Mouse (Mus musculus): ENCODE measurements around the gene Gdap1l1.
"Not testable (repeated sequence)": the region's sequence is repeated elsewhere in the genome, so short reads cannot be mapped to it uniquely, and the experiment has no call there.

Gdap1l1 gene

DNA sequence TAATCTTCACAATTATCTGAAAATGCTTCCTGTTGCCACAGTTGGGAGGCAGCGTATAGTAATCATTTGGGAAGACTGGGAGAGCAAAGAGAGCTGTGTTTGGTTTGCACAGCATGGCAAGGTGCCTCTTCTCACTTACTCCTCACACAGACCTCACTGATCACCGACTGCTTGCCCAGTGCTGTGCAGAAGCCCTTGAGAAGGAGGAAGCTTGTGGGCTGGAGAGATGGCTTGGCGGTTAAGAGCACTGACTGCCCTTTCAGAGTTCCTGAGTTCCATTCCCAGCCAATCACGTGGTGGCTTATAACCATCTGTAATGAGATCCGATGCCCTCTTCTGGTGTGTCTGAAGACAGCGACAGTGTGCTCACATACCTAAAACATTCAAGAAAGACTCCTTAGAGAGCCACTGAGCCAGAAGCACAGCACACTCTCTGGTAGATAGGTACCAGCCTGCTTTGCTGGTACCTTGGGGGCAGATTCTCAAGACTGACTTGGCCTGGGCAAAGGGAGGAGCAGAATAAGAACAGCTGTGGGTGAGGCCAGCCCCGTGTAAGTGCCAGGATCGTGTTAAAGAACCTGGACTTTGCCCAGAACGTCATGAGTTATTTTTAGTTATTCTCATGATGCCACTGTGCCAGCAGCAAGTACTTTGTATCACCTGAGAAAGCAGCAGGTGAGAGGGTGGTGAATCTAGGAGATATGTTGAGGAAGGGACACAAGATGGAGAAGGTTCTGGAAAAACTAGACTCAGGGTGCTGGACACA, 15.2 kb upstream of the Gdap1l1 start:
- DNase-seq (ENCODE audit: low read depth, low spot score): no peak

DNA sequence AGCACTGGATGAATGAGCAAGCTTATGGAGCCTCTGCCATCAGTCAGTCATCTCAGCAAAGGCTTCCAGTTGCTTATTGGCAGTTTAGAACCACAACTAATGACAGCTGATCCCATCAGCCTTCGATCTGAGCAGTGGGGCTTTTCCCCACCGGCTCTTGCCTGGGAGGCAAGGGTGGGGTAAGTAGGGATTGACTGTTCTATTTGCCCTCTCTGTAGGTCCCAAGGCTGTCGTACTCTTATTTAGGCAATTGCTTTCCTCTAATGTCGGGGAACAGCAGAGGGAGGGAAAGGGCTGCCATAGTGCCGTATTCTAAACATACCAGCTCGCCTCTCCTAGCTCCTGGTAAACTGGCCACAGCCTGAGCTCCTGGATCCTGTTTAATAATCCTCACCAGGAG, 13.7 kb upstream of the Gdap1l1 start, which contains the start of gene Oser1:
TSS of gene Oser1 (minus strand) at position 101 of the 400 bp plus-strand sequence.
- no peak for DNase-seq (ENCODE audit: low read depth, low spot score)

DNA sequence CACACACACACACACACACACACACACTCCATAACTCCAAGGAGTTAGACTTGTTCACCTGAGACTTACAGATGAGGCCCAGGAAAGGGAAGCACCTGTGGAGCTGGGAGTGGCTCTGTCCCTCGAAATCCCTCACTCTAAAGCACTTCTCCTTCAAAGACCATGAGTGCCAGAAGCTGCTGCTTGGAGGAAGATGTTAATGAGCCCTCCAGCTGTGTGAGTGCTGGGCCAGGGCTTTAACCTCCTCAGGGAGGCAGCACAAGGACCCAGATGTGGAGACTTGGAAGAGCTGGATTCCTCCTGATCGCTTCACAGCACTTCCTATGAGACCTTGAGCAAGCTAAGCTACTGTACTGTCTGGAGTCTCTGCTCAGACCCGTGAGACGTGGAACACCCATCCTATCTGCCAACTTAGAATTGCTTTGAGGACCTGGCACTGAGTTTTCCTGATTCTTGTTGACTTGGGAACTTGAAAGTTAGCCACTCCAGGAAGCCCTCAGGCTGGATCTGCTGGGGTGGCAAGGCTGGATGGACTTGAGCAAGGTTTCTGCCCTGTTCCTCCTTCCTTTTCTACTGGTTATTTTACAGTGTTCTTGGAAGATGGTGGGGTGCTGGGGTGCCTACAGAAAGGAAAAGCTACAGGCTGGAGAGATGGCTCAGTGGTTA, 9.8 kb upstream of the Gdap1l1 start:
- no peak for DNase-seq (ENCODE audit: low read depth, low spot score)

DNA sequence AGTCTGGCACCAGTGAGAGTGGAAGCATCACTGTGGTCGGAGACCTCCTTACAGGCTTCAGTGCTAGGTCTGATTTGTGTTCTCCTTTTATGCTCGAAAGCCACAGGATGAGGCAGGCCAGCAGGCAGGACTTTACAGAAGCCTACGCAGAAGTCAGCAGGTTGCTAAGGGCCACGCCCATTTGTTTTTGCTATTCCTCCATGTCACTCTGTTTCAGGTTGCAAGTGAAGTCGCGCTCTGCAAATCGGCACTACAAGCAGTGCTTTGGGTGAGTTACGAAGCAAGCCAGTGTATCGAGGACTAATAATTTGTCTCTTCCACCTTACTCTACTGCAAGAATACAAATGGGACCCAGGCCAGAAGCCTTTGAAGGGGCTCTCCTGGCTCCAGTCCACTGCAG, 7.0 kb upstream of the Gdap1l1 start:
- DNase-seq (ENCODE audit: low read depth, low spot score): no peak

DNA sequence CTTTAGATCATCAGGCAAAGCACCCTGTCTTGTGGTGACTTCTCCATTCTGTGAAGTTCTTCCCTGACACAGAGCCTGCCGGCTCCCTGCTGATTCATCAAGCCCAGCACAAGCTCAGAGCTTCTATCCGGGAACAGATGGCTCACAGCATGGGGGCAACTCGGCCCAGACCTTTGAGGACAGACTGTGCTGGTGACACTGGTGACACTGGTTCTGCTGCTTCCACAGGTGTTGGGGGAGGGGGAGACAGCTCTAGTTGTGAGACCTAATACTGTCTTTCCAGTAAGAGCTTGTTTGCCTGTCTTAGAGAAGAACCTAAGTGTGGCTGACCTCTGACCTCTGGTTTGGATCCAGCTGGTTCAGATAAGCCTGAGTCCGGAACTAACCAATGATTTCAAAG, 4.3 kb upstream of the Gdap1l1 start:
- no peak for DNase-seq (ENCODE audit: low read depth, low spot score)

DNA sequence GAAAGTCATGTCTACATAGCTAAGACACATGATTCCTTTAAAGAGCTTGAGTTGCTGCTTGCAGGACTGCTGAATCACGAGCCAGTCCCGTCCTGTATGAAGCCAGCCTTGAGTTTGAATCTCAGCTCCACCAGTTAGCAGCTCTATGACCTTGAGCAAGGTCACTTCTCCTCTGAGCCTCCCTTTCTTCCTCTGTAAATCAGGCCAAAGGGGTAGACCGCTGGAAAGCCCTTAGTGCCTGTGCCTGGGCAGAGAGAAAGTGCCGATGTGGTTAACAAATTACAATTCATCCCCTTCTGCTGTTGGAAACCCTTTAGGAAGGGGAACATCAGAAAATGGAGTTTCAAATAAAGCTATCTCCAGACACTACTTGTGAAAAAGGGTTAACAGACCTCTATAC, 476 bp upstream of the Gdap1l1 start:
- DNase-seq (ENCODE audit: low read depth, low spot score): no peak

DNA sequence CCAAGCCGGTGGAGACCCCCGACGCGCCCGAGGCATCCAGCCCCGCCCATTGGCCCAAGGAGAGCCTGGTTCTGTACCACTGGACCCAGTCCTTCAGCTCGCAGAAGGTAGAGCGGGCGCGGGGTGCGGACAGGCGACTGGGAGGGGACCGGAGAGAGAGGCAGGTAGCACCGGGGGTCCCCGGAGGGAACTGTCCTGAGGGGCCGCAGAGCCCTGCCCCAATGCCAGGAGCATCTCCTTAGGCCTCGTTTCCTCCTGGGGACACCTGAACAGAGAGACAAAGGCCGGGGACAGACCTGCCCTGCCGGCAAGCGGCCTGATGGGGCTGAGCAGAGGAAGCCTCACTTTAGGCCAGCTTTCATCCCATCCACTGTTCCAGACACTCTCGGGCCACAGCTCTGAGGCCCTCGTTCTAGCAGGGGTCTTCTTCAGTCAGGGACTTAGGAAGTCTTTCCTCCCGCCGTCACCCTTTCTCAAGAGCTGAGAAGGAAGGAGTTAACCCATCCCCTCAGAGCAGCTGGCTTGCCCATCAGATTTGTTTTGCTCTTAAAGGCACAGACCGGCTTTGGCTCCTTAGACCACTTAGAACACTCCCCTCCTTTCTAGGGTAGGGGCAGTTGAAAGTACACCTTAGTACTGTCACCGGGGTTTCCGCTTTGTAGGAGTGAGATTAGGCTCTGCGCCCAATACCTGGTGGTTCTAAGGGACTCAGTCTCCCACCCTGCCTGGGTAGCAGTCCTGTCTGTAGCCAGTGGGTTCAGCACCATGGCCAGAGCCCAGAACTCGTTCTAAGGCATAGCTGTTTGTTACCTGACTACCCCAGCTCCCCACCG, 559 bp downstream of the Gdap1l1 start:
- DNase-seq (ENCODE audit: low read depth, low spot score): no peak

DNA sequence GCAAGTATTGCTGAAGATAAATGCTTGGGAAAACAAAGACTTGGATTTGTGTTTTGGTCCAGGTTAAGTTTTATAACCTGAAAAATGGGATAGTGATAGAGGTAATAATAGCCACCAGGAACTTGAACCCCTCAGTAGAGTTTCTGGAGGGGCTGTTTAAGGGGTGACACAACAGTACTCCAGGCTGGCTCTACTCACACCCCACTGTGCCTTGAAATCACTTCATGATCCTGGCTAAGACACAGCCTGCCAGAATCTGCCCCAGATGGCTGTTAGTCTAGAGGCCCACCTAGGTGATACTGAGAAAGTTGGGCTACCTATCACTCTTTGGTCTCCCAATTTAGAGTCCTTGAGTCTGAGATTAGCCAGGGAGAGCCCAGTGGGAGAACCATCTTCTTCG, 1.2 kb downstream of the Gdap1l1 start:
- DNase-seq (ENCODE audit: low read depth, low spot score): no peak

DNA sequence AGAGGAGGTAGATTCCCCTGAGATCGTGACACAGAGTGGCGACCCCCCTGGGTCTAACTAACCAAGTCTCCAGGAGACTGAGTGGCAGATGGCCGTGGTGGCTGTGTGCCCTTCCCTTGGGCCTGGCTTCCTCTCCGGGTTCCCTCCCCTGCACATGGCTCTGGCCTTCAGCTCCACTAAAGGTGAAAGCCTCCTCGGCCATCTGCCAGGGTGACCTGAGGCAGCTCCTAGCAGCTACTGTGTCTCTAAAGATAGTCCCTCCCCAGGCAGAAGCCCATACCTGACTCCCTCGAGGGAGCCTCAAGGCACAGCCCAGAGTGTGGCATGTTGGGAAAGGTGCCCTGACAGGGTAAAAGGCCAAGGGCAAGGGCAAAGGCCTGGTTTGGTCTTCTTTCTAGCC, 5.3 kb downstream of the Gdap1l1 start:
- no peak for DNase-seq (ENCODE audit: low read depth, low spot score)

DNA sequence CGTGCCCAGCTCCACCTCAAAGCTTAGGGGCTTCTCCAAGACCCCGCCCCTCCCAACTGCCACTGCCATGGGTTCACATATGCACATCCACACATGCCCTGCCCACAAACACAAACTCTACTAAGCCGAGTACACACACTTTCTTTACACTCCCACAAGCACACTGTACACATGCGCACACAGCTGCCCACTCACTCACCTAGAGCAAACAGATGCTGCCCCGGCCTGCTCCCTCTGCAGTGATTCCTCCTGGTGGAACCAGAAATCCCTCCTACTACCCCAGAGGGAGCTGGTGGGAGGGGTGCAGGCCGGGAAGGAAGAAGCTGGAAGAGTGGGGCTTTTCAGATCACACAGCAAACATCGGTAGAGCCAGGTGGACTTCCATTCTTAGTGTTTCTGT, 5.7 kb downstream of the Gdap1l1 start:
- no peak for DNase-seq (ENCODE audit: low read depth, low spot score)

DNA sequence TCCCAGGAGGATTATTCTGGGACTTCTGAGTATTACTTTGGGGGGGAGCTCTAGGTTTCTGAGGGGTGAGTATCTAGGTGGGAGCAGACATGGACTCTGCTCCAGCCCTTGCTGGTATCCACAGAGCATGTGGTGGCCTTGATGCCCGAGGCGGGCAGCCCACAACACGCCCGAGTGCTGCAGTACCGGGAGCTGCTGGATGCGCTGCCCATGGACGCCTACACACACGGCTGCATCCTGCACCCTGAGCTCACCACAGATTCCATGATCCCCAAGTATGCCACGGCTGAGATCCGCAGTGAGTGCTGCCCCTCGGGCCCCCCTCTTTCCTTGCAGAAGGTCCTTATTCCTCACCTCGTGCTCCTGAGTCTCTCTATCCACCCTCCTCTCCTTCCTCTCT, 9.1 kb downstream of the Gdap1l1 start:
- no peak for DNase-seq (ENCODE audit: low read depth, low spot score)

DNA sequence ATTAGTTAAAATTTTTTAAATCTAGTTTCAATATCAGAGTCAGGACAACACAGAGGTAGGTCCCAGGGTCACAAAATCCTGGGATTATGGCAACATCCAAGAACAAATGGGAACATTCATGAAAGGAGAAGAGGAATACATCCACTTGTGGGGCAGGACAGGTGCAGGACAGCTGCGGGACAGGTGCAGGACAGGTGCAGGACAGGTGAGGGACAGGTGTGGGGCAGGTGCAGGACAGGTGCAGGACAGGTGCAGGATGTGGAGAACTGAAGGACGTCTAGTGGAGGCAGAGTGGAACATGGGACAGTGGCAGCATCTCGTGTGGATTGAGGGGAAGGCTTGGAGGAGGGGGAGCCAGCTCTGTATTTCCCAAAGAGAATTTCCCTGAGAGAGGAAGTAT, 11.0 kb downstream of the Gdap1l1 start:
- DNase-seq (ENCODE audit: low read depth, low spot score): no peak

DNA sequence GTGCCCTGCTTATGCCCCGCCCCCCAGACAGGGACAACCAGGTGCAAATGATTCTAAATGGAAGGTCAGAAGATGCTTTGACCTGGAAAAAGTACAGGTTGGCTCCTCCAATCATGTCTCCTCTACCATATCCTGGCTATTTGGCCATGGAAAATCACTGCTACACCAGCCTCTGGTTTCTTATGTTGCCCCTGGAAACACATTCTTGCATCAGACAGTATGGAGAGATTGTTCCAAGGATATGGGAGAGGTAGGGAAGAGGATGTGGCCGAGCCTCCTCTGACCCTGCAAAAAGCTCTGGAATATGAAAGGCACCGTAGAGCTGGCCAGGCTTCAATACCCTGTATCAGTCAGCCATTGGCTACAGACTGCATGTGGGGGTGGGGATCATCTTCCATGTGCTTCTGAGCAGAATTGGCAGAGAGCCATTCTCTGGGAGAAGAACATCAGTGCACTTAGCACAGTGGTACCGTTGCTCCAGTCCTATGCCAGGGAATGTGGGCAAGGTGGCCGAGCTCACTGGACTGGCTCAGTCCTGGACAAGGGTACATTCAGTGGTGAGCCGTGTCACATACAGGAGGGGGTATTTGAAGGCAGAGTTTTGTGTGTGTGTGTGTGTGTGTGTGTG, 12.5 kb downstream of the Gdap1l1 start:
- no peak for DNase-seq (ENCODE audit: low read depth, low spot score)

DNA sequence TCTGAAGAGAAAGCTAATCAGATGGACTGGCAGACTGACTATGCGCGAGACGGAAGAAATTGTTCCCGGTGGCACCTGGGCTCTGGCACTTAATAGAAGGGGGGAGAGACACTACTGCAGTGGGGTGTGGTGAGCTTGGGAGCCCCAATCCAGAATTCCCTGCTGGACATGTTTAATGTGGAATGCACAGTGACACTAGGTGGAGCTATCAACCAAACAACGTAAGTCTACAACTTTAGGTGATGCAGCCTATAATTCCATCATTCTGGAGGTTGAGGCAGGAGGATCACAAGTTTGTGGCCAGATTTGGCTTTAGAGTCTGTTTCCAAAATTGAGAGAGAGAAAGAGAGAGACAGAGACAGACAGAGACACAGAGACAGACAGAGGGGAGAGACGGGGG, 14.5 kb downstream of the Gdap1l1 start:
- DNase-seq (ENCODE audit: low read depth, low spot score): no peak

DNA sequence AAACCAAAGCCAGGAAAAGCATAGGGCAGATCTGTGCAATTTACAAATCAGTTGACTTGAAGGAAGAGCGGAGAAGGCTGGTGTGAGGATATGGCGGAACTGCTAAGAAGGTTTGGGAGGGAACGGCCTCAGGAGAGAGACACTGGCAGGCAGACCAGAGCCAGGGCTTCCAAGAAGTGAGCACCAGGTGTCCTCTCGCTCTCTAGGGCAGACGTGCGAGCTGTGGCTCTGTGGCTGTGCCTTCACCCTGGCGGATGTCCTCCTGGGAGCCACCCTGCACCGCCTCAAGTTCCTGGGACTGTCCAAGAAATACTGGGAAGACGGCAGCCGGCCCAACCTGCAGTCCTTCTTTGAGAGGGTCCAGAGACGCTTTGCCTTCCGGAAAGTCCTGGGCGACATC, 15.1 kb downstream of the Gdap1l1 start:
- DNase-seq (ENCODE audit: low read depth, low spot score): no peak

DNA sequence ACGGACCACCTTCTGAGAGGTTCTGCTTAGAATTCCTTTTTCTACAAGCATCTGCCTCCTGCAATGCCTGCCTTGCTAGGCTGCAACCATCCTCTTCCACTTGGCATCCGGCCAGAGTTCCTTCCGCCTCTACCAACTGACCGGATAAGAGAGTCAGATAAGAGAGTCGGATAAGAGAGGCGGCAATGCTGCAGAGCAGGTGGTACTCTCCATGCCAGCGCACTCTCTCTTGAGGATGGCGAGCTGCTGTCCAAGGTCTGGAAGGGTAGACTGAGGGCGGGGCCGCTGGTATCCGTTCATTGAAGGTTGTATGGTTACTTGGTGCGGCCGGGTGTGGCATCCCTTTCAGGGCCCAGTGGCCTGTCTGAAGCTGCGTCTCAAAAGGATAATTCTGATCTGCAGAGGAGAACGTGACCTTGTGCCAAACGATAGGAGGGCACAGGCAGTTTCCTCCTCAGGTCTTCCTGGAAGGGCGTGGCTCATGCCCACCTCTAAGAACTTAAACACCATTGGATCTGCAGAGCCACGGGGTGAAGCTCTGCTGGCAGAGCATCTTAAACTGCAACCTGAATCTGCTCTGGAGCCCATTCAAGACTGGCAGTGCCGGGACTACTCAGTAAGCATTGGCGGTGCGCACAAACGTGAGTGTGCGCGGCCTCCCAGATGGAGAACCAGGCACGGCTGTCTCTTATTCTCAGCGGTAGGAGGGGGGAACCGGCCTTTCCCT, 20.4 kb downstream of the Gdap1l1 start:
- DNase-seq (ENCODE audit: low read depth, low spot score): no peak

DNA sequence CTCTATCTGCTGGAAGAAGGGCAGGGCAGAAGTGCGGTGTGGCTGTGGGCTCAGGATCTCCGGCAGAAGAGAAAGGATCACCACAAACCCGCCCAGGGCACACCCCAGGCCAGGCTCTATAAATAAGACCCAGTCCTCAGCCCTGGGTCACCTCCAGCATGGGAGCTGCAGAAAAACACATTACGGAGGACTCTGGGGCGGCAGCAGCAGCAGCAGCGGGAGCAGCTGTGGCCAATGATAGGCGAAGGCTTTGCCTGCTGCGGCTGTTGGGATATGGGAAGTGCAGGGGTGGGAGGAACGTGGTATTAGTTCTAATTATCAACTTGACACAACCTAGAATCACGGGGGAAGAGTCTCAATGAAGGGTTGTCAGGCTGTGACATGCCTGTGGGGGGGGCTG, 21.1 kb downstream of the Gdap1l1 start:
- no peak for DNase-seq (ENCODE audit: low read depth, low spot score)

DNA sequence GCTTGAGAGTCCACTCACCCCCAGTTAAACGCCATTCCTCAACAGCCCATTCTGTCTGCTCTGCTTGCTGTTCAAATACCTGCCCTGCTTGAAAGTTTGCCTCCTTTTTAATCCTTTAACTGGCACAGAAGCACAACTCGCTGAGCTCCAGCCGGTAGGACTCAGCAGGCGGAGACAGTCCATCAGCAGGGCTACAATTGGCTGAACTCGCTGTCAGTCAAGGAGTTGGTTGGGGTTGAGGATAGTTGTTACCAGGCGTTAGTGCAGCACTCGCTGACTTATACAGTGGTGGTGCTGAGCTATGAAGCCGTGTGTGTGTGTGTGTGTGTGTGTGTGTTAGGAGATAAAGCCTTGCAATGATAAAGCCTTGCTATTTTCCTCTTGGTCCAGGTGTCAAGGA, 22.3 kb downstream of the Gdap1l1 start:
- DNase-seq (ENCODE audit: low read depth, low spot score): no peak

DNA sequence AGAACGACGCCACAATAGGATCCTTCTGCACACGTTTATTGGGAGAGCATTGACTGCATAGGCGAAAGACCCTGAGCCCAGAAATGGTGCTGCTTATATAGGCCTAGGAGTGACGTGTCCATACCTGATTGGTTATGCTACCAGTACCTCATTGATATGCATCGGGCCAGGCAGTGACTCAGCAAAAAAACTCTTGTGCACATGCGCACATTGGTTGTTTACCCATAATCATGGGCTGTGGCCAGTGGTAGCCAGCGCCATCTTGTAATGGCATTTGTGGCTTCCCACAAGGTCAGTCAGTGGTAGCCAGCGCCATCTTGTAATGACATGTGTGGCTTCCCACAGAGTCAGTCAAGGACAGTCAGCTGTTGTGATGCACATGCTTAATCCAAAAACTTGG, 23.0 kb downstream of the Gdap1l1 start:
- DNase-seq (ENCODE audit: low read depth, low spot score): not testable (repeated sequence)

DNA sequence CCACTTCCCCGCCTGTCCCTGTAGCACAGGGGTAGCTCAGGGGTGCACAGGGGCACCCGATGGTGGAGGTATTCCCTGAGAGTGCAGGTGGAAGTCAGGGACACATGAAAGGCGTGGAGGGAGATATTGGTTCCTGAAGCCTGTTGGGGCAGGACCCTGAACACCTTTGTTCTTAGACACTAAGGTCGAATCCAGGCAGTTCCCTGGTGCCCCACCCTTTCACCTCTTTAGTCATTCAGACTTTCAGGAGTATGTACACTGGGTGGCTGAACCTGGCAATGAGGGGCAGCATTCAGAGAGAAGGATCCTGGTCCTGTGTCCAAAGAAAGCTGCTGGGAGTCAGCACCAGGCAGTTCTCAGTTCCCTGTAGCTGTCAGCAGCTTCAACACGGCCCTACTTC, 24.1 kb downstream of the Gdap1l1 start:
- no peak for DNase-seq (ENCODE audit: low read depth, low spot score)

DNA sequence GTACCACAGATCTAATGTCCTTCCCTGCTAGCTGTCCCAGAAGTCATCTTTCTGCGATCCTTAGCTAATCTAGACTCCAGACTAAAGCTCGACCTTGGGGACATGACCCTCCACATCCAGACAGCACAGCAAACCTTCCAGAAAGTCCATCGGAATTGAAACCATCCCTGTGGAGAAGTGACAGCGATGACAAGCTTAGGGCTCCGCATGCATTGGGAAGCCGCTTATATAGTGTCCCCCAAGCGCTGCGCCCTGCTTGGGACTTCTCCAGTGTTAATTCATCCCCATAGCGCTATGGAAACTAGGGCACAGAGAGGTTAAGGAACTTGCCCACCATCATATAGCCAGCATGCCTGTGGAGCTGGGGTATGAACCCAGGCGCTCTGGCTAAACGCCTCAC, 24.5 kb downstream of the Gdap1l1 start:
- no peak for DNase-seq (ENCODE audit: low read depth, low spot score)

Data from brain, embryonic 18.5 days (tissue).